Comparison of ENCODE assay signal across 8 mouse cellular contexts in the genomic region with DNA sequence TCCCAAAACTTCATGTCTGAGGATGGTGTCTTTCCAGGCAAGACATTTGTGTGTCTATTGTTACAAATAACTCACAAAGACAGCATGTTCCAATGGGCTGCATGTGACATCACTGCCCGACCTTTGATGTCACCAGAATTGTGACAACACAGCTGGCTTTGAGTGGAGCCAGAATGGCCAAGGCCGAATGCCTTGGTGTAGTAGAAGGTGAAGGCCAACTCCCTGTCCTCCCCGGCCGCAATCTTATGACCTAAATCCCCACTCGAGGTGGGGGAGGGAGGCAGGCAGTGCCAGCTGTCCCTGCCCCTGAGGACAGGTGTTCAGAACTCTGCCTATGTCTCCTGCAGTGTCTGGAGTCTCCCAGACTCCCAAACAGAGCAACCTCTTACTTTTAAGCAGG. TPM values are rescaled to one million over a fixed set of nuclear protein-coding genes. Genes with fewer than 3 reads are reported as not detected.
DNase-seq lines count a peak whose midpoint lies in the region; TF ChIP-seq lines count a peak whose summit lies in the region.

No protein-coding gene starts in this region.

- peak overlapping the region; percentile 78 for H3K4me3 ChIP-seq in gastrocnemius, adult 2 months
- H3K4me3 ChIP-seq in brown adipose tissue, adult 24 weeks (ENCODE audit: insufficient read depth, low read depth, low read length), result peak overlapping the region; percentile 59
- peak overlapping the region; percentile 88 for H3K4me3 ChIP-seq in midbrain, embryonic 10.5 days

- H3K27me3 ChIP-seq in midbrain, embryonic 10.5 days (ENCODE audit: low read depth, poor library complexity, severe bottlenecking), result peaks cover 75% of the 10 kb centered on the region

- WGBS in midbrain, embryonic 10.5 days, result 26% methylated on average over 5 of the region's 5 CpGs

- H3K9me3 ChIP-seq in midbrain, embryonic 10.5 days (replicated peaks), result peaks cover 4% of the 10 kb centered on the region; the same call in 1 of the 2 replicates

- intact Hi-C loops in gastrocnemius, adult 2 months (cut with DNase I), result loop anchor here (5.0 kb wide), 2 partner anchors 107 to 122 kb away; no protein-coding TSS in a partner anchor

- DNase-seq in gastrocnemius, adult 2 months, result no peak
- DNase-seq in gastrocnemius, adult 8-10 months (ENCODE audit: low spot score in 2 of 2), result no peak
- DNase-seq in induced T-regulatory cell, adult 2 months (ENCODE audit: low read depth), result peak; percentile 19
- DNase-seq in midbrain, embryonic 10.5 days (ENCODE audit: low spot score), result no peak
- no peak for DNase-seq in frontal cortex, postnatal 36 days (ENCODE audit: low spot score in 2 of 2)
- no peak for DNase-seq in urinary bladder, adult 18-20 months (ENCODE audit: low spot score in 2 of 2)
- no peak for DNase-seq in right cerebral cortex, postnatal 14 days

- peaks cover 9% of the 10 kb centered on the region for H3K4me1 ChIP-seq in brown adipose tissue, adult 24 weeks (ENCODE audit: control insufficient read depth, insufficient read depth, insufficient read length, low read length)
- peaks cover 83% of the 10 kb centered on the region for H3K4me1 ChIP-seq in midbrain, embryonic 10.5 days

- no peak overlapping the region for H3K27ac ChIP-seq in gastrocnemius, adult 2 months
- no peak overlapping the region for H3K27ac ChIP-seq in brown adipose tissue, adult 24 weeks (replicated peaks; ENCODE audit: low read depth, low read length)
- peak overlapping the region; percentile 93 for H3K27ac ChIP-seq in midbrain, embryonic 10.5 days (replicated peaks)

- H3K36me3 ChIP-seq in midbrain, embryonic 10.5 days, result no peaks in the 10 kb centered on the region

- TF ChIP-seq CTCF in gastrocnemius, adult 2 months (IDR thresholded peaks at IDR 0.05), result no peak

RNA-seq across cellular contexts. Expression of gene Fam222a, which starts 1.0 kb away (rescaled TPM):
- 1 to 10 TPM in 1 of 2 experiments, under 1 TPM in 1; 0.18 to 1.1 TPM for total RNA-seq in gastrocnemius, adult 2 months (2021)
- total RNA-seq in gastrocnemius, adult 8-10 months (2022), result under 1 TPM; 0.07 to 0.34 (median 0.30) TPM
- polyA plus RNA-seq in brown adipose tissue, adult 24 weeks (2012; ENCODE audit: insufficient read depth, insufficient read length, missing spikeins), result 1.8 and 2.7 TPM in 2 replicates
- 4.0 and 5.1 TPM in 2 replicates for polyA plus RNA-seq in midbrain, embryonic 10.5 days (2016; fragmentation: Nextera tagmentation; extraction: Ambion mirVana)
